Mouse (Mus musculus): ENCODE results near the gene Usp32.

GRCm38 (mm10) chr11:84974582-84974981 lies 165.4 kb downstream of the Usp32 start:
- TF ChIP-seq POLR2A (IDR thresholded peaks at IDR 0.05; ENCODE audit: low read depth, low read length) (no peak), CTCF (IDR thresholded peaks at IDR 0.05; ENCODE audit: extremely low read depth, insufficient read length, insufficient replicate concordance, low read depth, low read length) (no peak)

Data from small intestine, adult 2 months (tissue).